Mouse (Mus musculus) spleen, postnatal 36 days (tissue): ENCODE data around the gene Krtap5-4.
A peak's percentile ranks its signal among the peaks of the same experiment; 100 is the strongest.
"Not testable (repeated sequence)": the region's sequence is repeated elsewhere in the genome, so short reads cannot be mapped to it uniquely, and the experiment has no call there.

ENCODE experiments used
- DNase-seq, 2 experiments: peaks; one replicate each; pipeline ENCODE4 v3.0.0; 2022; ENCODE audit warnings: low spot score in 2 of 2, mixed read lengths in 1 of 2

The Krtap5-4 gene

DNA sequence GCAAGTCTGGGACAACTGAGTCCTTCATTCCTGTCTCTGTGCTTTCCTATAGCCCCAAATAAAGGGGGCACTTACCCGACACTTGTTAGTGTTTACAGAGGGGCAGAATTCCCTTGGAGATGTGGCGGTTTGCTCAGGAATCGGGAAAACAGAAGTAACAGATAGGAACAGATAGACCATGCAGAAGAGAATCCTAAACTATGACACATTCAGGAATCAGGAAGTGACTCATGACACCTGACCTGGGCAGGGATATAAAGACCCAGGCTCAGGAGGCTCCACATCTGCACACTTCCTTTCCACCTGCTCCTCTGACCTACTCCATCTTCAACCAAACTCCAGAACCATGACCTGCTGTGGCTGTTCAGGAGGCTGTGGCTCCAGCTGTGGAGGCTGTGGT, at the start of gene Krtap5-4:
TSS of gene Krtap5-4 (plus strand) at position 301 of the 400 bp plus-strand sequence.
- DNase-seq = no peak

DNA sequence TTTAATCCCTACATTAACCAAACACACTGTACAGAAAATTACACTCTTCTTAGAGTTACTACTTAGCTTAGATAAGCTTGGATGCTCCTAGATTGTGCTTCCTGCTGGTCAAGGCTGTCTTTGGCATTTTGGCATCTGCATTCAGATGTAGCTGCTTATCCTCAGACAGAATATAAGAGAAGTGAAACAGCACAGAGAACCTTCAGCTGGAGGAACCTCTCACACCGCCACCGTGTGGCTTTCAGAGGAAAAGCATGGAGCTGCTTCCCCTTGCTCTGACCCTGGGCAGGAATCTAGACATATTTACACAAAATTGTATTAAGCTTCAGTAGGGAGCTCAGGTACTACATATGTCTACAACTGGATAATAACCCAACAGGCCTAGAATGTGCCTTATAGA, 47.8 kb upstream of the Krtap5-4 start:
- DNase-seq = peak in 1 of 2 experiments; percentile 2

GRCm38 (mm10) chr7:142258254-142258653, 45.1 kb upstream of the Krtap5-4 start, which contains the start of gene Gm2431:
Gm2431 (minus strand) TSS chr7:142258354.
- DNase-seq = not testable (repeated sequence)

DNA sequence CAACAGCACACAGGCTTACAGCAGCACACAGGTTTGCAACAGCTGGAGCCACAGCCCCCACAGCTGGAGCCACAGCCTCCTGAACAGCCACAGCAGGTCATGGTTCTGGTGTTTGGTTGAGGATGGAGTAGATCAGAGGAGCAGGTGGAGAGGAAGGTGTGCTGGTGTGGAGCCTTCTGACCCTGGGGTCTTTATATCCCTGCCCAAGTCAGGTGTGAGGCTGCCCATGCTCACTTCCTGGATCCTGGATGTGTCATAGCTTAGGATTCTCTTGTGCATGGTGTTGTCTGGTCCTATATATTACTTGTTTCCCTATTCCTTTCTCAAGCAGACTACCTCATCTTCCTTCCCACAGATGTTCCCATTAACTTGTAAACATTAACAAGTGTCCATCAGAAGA, 29.1 kb upstream of the Krtap5-4 start, which contains the start of gene Gm4559:
TSS of gene Gm4559 (minus strand) at position 101 of the 400 bp plus-strand sequence.
- not testable (repeated sequence) for DNase-seq

DNA sequence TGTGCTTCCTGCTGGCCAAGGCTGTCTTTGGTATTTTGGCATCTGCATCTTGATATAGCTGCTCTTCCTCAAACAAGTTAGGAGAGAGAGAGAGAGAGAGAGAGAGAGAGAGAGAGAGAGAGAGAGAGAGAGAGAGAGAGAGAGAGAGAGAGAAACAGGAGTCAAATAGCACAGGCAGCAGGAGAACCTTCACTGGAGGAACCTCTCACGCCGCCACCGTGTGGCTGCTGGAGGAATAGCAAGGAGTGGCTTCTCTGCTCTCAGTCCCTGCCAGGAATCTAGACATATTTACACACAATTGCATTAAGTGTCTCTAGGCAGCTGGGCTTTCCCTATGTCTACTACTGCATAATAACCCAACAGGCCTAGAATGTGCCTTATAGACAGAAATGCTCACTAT, 25.2 kb upstream of the Krtap5-4 start:
- DNase-seq = peak in 1 of 2 experiments; percentile 11

- DNase-seq = not testable (repeated sequence)
Measured at GRCm38 (mm10) chr7:142279291-142279690, 24.1 kb upstream of the Krtap5-4 start.

GRCm38 (mm10) chr7:142282847-142283246, 20.5 kb upstream of the Krtap5-4 start:
- not testable (repeated sequence) for DNase-seq

- DNase-seq = peak; percentile 43 to 49
Measured at GRCm38 (mm10) chr7:142284023-142284591, 19.2 kb upstream of the Krtap5-4 start.

DNA sequence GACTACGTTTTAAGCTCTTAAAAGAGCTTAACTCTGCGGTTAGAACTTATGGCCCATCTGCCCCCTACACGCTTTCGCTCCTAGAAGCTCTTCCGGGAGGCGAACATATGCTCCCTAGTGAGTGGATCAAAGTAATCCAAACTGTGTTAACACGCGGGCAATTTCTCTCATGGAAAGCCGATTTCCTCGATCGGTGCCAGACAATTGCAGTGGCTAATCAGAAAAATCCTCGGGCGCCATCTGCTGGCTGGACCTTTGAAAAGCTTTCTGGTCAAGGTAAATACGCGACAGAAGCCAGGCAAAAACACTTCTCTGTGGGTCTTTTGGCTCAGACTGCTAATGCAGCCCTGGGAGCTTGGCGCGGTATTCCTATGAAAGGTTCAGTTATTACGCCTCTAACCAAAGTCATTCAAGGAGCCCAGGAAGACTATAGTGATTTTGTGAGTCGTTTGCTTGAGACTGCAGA, 18.7 kb upstream of the Krtap5-4 start:
- DNase-seq = peak; percentile 70 to 78

GRCm38 (mm10) chr7:142285130-142285835, 18.1 kb upstream of the Krtap5-4 start:
- no peak for DNase-seq

DNA sequence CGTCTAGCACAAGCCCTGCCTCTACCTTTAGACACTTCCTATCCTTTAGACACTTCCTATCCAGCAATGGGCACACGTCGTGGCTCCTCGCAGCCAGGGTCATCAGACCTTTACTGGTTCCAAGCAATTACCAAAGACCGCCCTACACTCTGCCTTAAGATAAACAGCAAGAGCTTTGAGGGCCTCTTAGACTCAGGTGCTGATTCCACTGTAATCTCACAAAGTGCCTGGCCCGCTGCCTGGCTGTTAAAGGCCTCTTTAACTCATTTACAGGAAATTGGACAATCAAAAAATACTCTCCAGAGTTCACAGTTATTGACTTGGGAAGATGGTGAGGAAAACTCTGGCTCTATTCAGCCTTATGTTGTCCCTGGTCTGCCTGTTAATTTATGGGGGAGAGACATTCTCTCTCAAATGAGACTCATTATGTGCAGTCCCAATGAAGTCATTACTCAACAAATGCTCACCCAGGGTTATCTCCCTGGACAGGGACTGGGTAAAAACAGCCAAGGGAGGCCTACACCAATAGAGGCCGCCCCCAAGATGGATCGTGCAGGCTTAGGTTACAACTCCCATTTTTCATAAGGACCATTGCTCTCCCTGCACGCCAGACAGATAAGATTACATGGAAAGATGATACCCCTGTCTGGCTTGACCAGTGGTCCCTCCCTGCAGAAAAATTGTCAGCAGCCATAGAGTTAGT, 17.3 kb upstream of the Krtap5-4 start:
- not testable (repeated sequence) for DNase-seq

DNA sequence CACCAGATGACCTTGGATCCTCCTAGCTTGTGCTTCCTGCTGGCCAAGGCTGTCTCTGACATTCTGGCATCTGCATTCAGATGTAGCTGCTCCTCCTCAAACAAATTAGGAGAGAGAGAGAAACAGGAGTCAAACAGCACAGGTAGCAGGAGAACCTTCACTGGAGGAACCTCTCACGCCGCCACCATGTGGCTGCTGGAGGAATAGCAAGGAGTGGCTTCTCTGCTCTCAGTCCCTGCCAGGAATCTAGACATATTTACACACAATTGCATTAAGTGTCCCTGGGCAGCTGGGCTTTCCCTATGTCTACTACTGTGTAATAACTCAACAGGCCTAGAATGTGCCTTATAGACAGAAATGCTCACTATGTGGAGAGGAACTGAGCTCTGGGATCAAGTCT, 9.5 kb upstream of the Krtap5-4 start:
- DNase-seq = not testable (repeated sequence)

- no peak for DNase-seq
Measured at GRCm38 (mm10) chr7:142295418-142295817, 7.9 kb upstream of the Krtap5-4 start.

GRCm38 (mm10) chr7:142296108-142296507, 7.2 kb upstream of the Krtap5-4 start:
- not testable (repeated sequence) for DNase-seq

DNA sequence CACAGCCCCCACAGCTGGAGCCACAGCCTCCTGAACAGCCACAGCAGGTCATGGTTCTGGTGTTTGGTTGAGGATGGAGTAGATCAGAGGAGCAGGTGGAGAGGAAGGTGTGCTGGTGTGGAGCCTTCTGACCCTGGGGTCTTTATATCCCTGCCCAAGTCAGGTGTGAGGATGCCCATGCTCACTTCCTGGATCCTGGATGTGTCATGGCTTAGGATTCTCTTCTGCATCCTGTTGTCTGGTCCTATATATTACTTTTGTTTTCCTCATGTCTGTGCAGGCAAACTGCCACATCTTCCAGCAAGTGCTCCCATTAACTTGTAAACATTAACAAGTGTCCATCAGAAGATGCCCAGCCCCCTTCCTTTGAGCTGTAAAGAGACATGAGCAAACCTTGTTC, 6.3 kb upstream of the Krtap5-4 start, which contains the start of gene Krtap5-1:
TSS of gene Krtap5-1 (minus strand) at position 101 of the 400 bp plus-strand sequence.
- DNase-seq = not testable (repeated sequence)

DNA sequence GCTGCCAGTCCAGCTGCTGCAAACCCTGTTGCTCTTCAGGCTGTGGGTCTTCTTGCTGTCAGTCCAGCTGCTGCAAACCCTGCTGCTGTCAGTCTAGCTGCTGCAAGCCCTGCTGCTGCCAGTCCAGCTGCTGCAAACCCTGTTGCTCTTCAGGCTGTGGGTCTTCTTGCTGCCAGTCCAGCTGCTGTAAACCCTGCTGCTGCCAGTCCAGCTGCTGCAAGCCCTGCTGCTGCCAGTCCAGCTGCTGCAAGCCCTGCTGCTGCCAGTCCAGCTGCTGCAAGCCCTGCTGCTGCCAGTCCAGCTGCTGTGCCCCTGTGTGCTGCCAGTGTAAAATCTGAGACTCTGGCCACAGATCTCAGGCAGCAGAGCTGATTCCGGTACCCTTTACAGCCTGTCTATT, 580 bp downstream of the Krtap5-4 start:
- not testable (repeated sequence) for DNase-seq

DNA sequence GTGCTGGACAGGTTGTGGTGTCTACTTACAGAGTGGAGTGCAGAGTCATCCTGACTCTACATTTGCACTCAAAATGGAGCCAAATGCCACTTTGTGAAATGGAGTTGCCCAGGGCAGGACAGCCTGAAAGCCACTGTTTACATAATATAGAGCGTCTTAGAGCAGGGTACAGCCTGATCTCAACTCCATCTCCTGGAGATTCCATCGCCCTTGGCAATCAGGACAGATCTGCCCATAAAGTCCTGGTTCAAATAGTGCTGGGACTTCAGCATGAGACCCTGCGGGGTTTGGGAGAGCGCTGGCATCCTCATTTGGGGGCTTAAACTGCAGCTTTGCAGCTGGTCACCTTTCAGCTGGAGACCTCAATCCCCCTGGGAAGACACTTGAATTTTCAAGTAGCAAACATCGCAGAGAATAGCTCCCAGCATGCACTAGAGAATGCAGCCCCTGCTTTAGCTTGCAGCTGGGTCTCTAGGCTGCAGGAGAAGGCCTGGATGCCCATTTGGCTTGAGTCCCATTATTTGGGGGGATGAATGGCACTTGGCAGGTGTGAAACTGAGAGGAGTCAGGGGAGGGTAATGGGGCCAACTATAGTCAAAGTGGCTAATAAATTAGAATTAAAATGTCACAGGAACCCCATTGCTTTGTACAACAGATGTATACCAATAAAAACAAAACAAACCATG, 11.4 kb downstream of the Krtap5-4 start:
- no peak for DNase-seq

DNA sequence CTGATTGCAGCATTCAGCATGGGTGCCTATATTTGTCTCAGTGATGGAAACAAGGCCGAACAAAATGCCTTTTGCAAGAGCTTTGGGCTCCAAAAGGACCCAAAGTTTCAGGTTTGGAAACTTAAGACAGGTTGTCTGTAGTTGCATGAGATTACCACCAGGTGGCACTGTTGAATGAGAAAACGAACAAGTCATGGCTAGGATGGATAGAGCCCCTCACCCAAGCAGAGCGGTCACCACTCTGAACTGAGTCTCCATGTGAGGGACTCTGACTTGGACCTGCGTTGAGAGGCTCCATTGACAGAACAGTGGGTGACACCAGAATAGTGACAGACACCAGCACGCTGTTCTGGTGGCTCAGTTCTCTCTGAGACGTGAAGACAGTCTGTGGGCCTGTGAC, 13.2 kb downstream of the Krtap5-4 start:
- no peak for DNase-seq

GRCm38 (mm10) chr7:142317216-142317615, 13.9 kb downstream of the Krtap5-4 start:
- no peak for DNase-seq

GRCm38 (mm10) chr7:142319124-142319523, 15.8 kb downstream of the Krtap5-4 start:
- no peak for DNase-seq

DNA sequence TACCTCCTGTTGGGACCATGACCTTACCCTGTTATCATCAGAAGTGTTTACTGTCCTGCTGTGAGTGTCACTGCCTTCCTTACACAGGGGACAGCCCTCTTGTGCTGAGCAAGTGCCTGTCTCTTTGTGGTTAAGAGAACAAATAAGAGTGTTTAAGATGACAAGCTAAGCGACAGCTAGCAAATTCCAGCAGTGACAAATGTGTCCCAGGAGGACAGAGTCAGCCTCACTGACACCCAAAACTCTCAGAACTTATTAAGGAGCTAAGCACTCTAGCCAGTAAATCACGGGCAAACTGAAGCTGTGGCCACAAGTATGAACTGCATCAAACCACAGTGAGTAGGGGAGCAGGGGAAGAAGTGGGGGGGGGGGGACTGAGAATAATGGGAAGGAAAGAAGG, 17.6 kb downstream of the Krtap5-4 start:
- DNase-seq = no peak
